Mouse (Mus musculus): ENCODE results near the gene Cx3cl1. TPM values are rescaled to one million over a fixed set of nuclear protein-coding genes. Genes with fewer than 3 reads are reported as not detected.
A peak's percentile ranks its signal among the peaks of the same experiment; 100 is the strongest.

Cx3cl1 gene
- total and polyA plus RNA-seq, 3 experiments, result 0.38 TPM; not detected in 2

DNA sequence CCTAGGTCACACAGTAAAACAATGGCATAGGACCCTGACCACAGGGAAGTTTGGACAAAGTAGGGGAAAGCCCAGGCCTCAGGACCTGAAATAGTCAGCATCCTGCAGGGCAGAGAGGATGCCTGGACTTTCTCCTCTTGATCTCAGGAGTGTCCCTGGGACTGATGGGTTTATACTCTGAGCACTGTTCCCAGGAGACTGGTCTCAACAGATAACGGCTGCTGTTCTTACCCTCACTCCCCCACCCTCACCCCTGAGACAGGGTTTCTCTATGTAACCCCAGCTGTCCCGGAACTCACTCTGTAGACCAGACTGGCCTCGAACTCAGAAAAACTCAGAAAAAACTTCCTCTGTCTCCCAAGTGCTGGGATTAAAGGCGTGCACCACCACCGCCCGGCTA lies 36.6 kb downstream of the Cx3cl1 start:
- ATAC-seq (ENCODE audit: extremely low read depth, insufficient number of reproducible peaks, low FRiP score, poor library complexity, severe bottlenecking), result no peak
- H3K4me1 ChIP-seq (ENCODE audit: insufficient read depth, low read depth, low read length), result peaks cover 3% of the 10 kb centered on the region

DNA sequence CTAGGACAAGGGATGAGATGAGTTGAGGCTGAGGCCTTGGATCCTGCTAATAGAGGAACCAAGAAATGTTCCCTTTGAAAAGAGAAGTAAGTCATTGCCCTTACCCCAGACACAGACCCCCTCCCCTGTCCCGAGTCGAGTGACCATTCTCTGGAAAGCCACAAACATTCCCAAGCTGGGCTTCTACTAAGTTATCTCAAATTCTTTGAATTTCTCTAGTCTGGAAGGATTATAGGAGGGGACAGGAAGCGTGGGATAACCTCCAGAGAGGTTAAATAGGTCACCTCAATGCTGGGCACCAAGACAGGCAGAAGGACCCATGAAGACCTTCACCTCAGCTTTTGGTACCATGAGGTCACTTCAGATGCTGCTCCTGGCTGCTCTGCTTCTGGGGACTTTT lies 38.3 kb downstream of the Cx3cl1 start, which contains the start of gene Ccl17:
Gene Ccl17, plus strand, starts transcription at position 301 of the 400 bp plus-strand sequence.
- ATAC-seq (ENCODE audit: extremely low read depth, insufficient number of reproducible peaks, low FRiP score, poor library complexity, severe bottlenecking), result no peak
- TF ChIP-seq GATA1 (IDR thresholded peaks at IDR 0.05; ENCODE audit: borderline replicate concordance, low read length) (no peak), GATA2 (IDR thresholded peaks at IDR 0.05; ENCODE audit: borderline replicate concordance, low read depth, low read length) (no peak), POLR2AphosphoS5 (IDR thresholded peaks at IDR 0.05; ENCODE audit: insufficient replicate concordance, low read depth, low read length) (no peak)
- Histone ChIP-seq H3K9me3 (replicated peaks) (no peaks in the 10 kb centered on the region), H3K4me1 (ENCODE audit: insufficient read depth, low read depth, low read length) (no peaks in the 10 kb centered on the region; the same call in 1 of the 2 replicates), H3K4me3 (ENCODE audit: low read depth, low read length) (no peak within 1 kb of the TSS), H3K36me3 (replicated peaks) (peaks cover 2% of the 10 kb centered on the region), H3K27me3 (ENCODE audit: insufficient read depth, low read length) (peaks cover 9% of the 10 kb centered on the region)
- DNase-seq (ENCODE audit: low spot score), result no peak

More for the DNA sequence above, 36.6 kb downstream of the Cx3cl1 start:
- Histone ChIP-seq H3K9me3 (replicated peaks) (no peaks in the 10 kb centered on the region), H3K27me3 (ENCODE audit: insufficient read depth, low read length) (peaks cover 11% of the 10 kb centered on the region), H3K36me3 (replicated peaks) (no peaks in the 10 kb centered on the region), H3K4me3 (ENCODE audit: low read depth, low read length) (no peak overlapping the region)
- DNase-seq (ENCODE audit: low spot score), result no peak
- TF ChIP-seq GATA2 (IDR thresholded peaks at IDR 0.05; ENCODE audit: borderline replicate concordance, low read depth, low read length) (no peak), TAL1 (conservative IDR thresholded peaks at IDR 0.05; ENCODE audit: low read depth, low read length) (no peak), POLR2AphosphoS5 (IDR thresholded peaks at IDR 0.05; ENCODE audit: insufficient replicate concordance, low read depth, low read length) (no peak), CTCF (IDR thresholded peaks at IDR 0.05; ENCODE audit: low read depth, low read length) (no peak), GATA1 (IDR thresholded peaks at IDR 0.05; ENCODE audit: borderline replicate concordance, low read length) (no peak)

DNA sequence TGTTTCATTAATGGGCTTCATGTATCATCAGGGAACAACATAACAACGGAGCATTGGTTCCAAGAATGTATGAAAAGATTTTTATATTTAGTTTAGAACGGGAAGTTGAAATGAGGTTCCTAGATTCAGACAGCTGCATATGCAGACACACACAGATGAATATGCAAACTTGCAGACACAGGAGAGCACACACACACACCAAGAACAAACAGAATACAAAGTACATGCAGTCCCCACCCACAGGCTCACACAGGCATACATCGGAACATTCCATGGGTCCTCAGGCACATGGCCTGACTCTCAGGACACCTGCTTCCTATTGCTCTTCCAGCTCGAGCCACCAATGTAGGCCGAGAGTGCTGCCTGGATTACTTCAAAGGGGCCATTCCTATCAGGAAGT lies 39.0 kb downstream of the Cx3cl1 start:
- TF ChIP-seq GATA1 (IDR thresholded peaks at IDR 0.05; ENCODE audit: borderline replicate concordance, low read length) (no peak), TAL1 (conservative IDR thresholded peaks at IDR 0.05; ENCODE audit: low read depth, low read length) (no peak), CTCF (IDR thresholded peaks at IDR 0.05; ENCODE audit: low read depth, low read length) (no peak), POLR2AphosphoS5 (IDR thresholded peaks at IDR 0.05; ENCODE audit: insufficient replicate concordance, low read depth, low read length) (no peak), GATA2 (IDR thresholded peaks at IDR 0.05; ENCODE audit: borderline replicate concordance, low read depth, low read length) (no peak)
- no peak for DNase-seq (ENCODE audit: low spot score)
- Histone ChIP-seq H3K27me3 (ENCODE audit: insufficient read depth, low read length) (peaks cover 9% of the 10 kb centered on the region), H3K36me3 (replicated peaks) (peaks cover 2% of the 10 kb centered on the region), H3K4me1 (ENCODE audit: insufficient read depth, low read depth, low read length) (no peaks in the 10 kb centered on the region), H3K4me3 (ENCODE audit: low read depth, low read length) (no peak overlapping the region), H3K9me3 (replicated peaks) (no peaks in the 10 kb centered on the region)
- ATAC-seq (ENCODE audit: extremely low read depth, insufficient number of reproducible peaks, low FRiP score, poor library complexity, severe bottlenecking), result no peak

DNA sequence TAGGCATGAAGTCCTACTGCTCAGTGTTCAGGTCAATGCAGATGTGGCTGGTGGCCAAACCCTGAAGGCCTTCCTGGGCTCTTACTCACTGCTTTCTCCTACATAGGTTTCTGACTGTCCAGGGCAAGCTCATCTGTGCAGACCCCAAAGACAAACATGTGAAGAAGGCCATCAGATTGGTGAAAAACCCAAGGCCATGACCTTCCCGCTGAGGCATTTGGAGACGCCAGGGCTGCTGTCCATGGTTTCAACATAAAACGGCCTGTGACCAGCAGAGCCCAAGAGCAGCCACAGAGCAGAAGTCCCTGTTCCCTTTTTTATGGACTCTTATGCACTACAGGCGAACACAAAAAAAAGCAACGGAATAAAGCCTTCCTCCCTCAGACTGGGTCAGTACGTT lies 39.8 kb downstream of the Cx3cl1 start:
- TF ChIP-seq GATA2 (IDR thresholded peaks at IDR 0.05; ENCODE audit: borderline replicate concordance, low read depth, low read length) (no peak), CTCF (IDR thresholded peaks at IDR 0.05; ENCODE audit: low read depth, low read length) (no peak), POLR2AphosphoS5 (IDR thresholded peaks at IDR 0.05; ENCODE audit: insufficient replicate concordance, low read depth, low read length) (no peak), TAL1 (conservative IDR thresholded peaks at IDR 0.05; ENCODE audit: low read depth, low read length) (no peak), GATA1 (IDR thresholded peaks at IDR 0.05; ENCODE audit: borderline replicate concordance, low read length) (no peak)
- Histone ChIP-seq H3K27me3 (ENCODE audit: insufficient read depth, low read length) (peaks cover 9% of the 10 kb centered on the region), H3K4me3 (ENCODE audit: low read depth, low read length) (no peak overlapping the region), H3K4me1 (ENCODE audit: insufficient read depth, low read depth, low read length) (no peaks in the 10 kb centered on the region), H3K9me3 (replicated peaks) (no peaks in the 10 kb centered on the region), H3K36me3 (replicated peaks) (peaks cover 2% of the 10 kb centered on the region)
- no peak for ATAC-seq (ENCODE audit: extremely low read depth, insufficient number of reproducible peaks, low FRiP score, poor library complexity, severe bottlenecking)
- no peak for DNase-seq (ENCODE audit: low spot score)

DNA sequence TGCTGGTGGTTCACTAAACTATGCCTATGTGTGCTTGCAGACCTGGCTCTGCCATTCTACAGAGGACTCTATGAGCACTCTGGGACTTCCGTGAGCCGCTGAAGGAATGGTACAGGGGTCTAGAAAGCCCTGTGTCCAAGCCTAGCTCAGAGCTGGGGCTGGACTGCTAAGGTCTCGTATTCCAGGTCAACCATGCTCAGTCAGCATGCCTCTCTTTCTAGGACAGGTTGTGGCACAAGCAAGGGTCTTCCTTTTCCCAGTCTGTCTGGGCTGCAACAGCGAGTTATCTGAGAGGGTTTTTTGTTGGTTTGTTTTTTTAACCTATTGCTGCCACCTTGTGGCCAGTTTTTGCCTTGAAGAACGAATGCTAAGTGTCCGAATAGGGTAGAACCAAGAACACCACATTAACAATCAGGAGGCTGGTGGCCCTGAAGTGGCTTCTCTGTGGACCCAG lies 40.9 kb downstream of the Cx3cl1 start:
- Histone ChIP-seq H3K36me3 (replicated peaks) (peaks cover 10% of the 10 kb centered on the region), H3K4me3 (ENCODE audit: low read depth, low read length) (no peak overlapping the region), H3K27me3 (ENCODE audit: insufficient read depth, low read length) (peaks cover 4% of the 10 kb centered on the region), H3K9me3 (replicated peaks) (no peaks in the 10 kb centered on the region), H3K4me1 (ENCODE audit: insufficient read depth, low read depth, low read length) (no peaks in the 10 kb centered on the region)
- DNase-seq (ENCODE audit: low spot score) (peak; percentile 57), ATAC-seq (ENCODE audit: extremely low read depth, insufficient number of reproducible peaks, low FRiP score, poor library complexity, severe bottlenecking) (no peak)
- TF ChIP-seq CTCF (IDR thresholded peaks at IDR 0.05; ENCODE audit: low read depth, low read length) (no peak), POLR2AphosphoS5 (IDR thresholded peaks at IDR 0.05; ENCODE audit: insufficient replicate concordance, low read depth, low read length) (no peak), GATA1 (IDR thresholded peaks at IDR 0.05; ENCODE audit: borderline replicate concordance, low read length) (no peak), TAL1 (conservative IDR thresholded peaks at IDR 0.05; ENCODE audit: low read depth, low read length) (no peak), GATA2 (IDR thresholded peaks at IDR 0.05; ENCODE audit: borderline replicate concordance, low read depth, low read length) (no peak)

DNA sequence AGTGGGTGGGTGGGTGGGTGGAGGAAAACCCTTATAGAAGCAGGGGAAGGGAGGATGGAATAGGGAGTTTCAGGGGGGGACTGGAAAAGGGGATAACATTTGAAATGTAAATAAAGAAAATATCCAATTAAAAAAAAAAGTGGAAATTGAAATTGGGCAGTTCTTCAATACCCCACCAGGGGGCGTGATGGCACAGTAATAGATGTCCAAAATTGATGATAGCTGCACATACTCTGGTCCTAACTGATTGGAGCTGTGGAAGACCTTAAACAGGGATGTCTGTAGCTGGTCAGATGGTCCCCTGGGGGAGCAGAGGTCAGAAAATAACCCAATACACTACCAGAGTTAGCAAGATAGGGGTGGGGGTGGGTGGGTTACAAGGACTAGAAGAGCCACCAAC lies 42.7 kb downstream of the Cx3cl1 start:
- no peak for TF ChIP-seq TAL1 (conservative IDR thresholded peaks at IDR 0.05; ENCODE audit: low read depth, low read length)
- peak; percentile 48; the same call in 1 of the 2 replicates for TF ChIP-seq CTCF (IDR thresholded peaks at IDR 0.05; ENCODE audit: low read depth, low read length)
- no peak for TF ChIP-seq GATA2 (IDR thresholded peaks at IDR 0.05; ENCODE audit: borderline replicate concordance, low read depth, low read length)
- no peaks in the 10 kb centered on the region for H3K9me3 ChIP-seq (replicated peaks)
- peaks cover 28% of the 10 kb centered on the region for H3K36me3 ChIP-seq (replicated peaks)
- no peak for ATAC-seq (ENCODE audit: extremely low read depth, insufficient number of reproducible peaks, low FRiP score, poor library complexity, severe bottlenecking)
- no peak for DNase-seq (ENCODE audit: low spot score)
- H3K27me3 ChIP-seq (ENCODE audit: insufficient read depth, low read length), result no peaks in the 10 kb centered on the region; the same call in 1 of the 2 replicates
- H3K4me3 ChIP-seq (ENCODE audit: low read depth, low read length), result no peak overlapping the region
- no peaks in the 10 kb centered on the region for H3K4me1 ChIP-seq (ENCODE audit: insufficient read depth, low read depth, low read length)
